Mouse (Mus musculus) G1E (cell line): ENCODE measurements around the gene 2510009E07Rik.

Source experiments
- CTCF ChIP-seq: IDR thresholded peaks from 2 replicates; pipeline ENCODE4 v1.5.1; 2012; ENCODE audit warnings: low read depth, low read length, inconsistent platforms, mixed read lengths
- TAL1 ChIP-seq: conservative IDR thresholded peaks from 2 replicates; pipeline ENCODE4 v1.6.1; 2012; ENCODE audit warnings: low read depth, low read length, inconsistent platforms, mixed read lengths

- no peak for TF ChIP-seq CTCF
- no peak for TF ChIP-seq TAL1
Observed at GRCm38 (mm10) chr16:21631815-21632222, 62.6 kb downstream of the 2510009E07Rik start.
